ENCODE assay signal across 31 mouse cellular contexts in genomic region chr19:33273676-33274075, GRCm38 (mm10).
DNase-seq lines count a peak whose midpoint lies in the region; ATAC-seq lines count a peak whose summit lies in the region.
"Had no signal": no experiment of that assay in that cellular context is flagged by ENCODE, and none has a peak within 500 bp of the region (broad histone marks: within the 10 kb centered on the region; RNA-seq: fewer than 3 reads in every experiment).

No protein-coding gene starts in this region.

- H3K9me3 ChIP-seq in limb, embryonic 13.5 days: no peaks in the 10 kb centered on the region
- no peaks in the 10 kb centered on the region for H3K9me3 ChIP-seq in limb, embryonic 10.5 days (replicated peaks)
- no peaks in the 10 kb centered on the region for H3K9me3 ChIP-seq in kidney, embryonic 15.5 days (replicated peaks)
- H3K9me3 ChIP-seq in midbrain, embryonic 13.5 days: no peaks in the 10 kb centered on the region
- H3K9me3 ChIP-seq: embryonic facial prominence, embryonic 12.5 days; forebrain, embryonic 10.5 days; forebrain, embryonic 15.5 days; heart, embryonic 13.5 days; hindbrain, embryonic 15.5 days; limb, embryonic 15.5 days; liver, embryonic 13.5 days; midbrain, embryonic 15.5 days had no signal

- no peak overlapping the region for H3K27ac ChIP-seq in limb, embryonic 13.5 days
- no peak overlapping the region for H3K27ac ChIP-seq in limb, embryonic 10.5 days
- H3K27ac ChIP-seq in kidney, embryonic 15.5 days: peak overlapping the region; percentile 62
- H3K27ac ChIP-seq in midbrain, embryonic 13.5 days: no peak overlapping the region
- H3K27ac ChIP-seq: embryonic facial prominence, embryonic 12.5 days; forebrain, embryonic 10.5 days; forebrain, embryonic 15.5 days; gastrocnemius, adult 2 months; heart, embryonic 13.5 days; hindbrain, embryonic 15.5 days; limb, embryonic 15.5 days; liver, embryonic 13.5 days; midbrain, embryonic 15.5 days; stomach, postnatal 0 days had no signal

- WGBS in limb, embryonic 13.5 days: 57% methylated on average over 1 of the region's 1 CpGs
- 92% methylated on average over 1 of the region's 1 CpGs for whole genome bisulfite sequencing in limb, embryonic 10.5 days
- 74% methylated on average over 1 of the region's 1 CpGs for WGBS in kidney, embryonic 15.5 days
- 93% methylated on average over 1 of the region's 1 CpGs for WGBS in midbrain, embryonic 13.5 days

- H3K9ac ChIP-seq in limb, embryonic 13.5 days: no peak overlapping the region
- no peak overlapping the region for H3K9ac ChIP-seq in kidney, embryonic 15.5 days
- H3K9ac ChIP-seq in midbrain, embryonic 13.5 days (replicated peaks): no peak overlapping the region
- H3K9ac ChIP-seq: embryonic facial prominence, embryonic 12.5 days; forebrain, embryonic 15.5 days; heart, embryonic 13.5 days; hindbrain, embryonic 15.5 days; limb, embryonic 15.5 days; liver, embryonic 13.5 days; midbrain, embryonic 15.5 days had no signal

- H3K4me3 ChIP-seq in limb, embryonic 13.5 days: no peak overlapping the region
- no peak overlapping the region for H3K4me3 ChIP-seq in limb, embryonic 10.5 days
- no peak overlapping the region for H3K4me3 ChIP-seq in kidney, embryonic 15.5 days (replicated peaks)
- H3K4me3 ChIP-seq in midbrain, embryonic 13.5 days (replicated peaks): no peak overlapping the region
- H3K4me3 ChIP-seq: embryonic facial prominence, embryonic 12.5 days; forebrain, embryonic 10.5 days; forebrain, embryonic 15.5 days; gastrocnemius, adult 2 months; heart, embryonic 13.5 days; hindbrain, embryonic 15.5 days; limb, embryonic 15.5 days; liver, embryonic 13.5 days; midbrain, embryonic 15.5 days had no signal

- no peaks in the 10 kb centered on the region for H3K4me1 ChIP-seq in limb, embryonic 13.5 days
- H3K4me1 ChIP-seq in limb, embryonic 10.5 days: no peaks in the 10 kb centered on the region
- H3K4me1 ChIP-seq in kidney, embryonic 15.5 days: peaks cover 20% of the 10 kb centered on the region
- no peaks in the 10 kb centered on the region for H3K4me1 ChIP-seq in midbrain, embryonic 13.5 days (replicated peaks)
- H3K4me1 ChIP-seq: embryonic facial prominence, embryonic 12.5 days; forebrain, embryonic 10.5 days; forebrain, embryonic 15.5 days; heart, embryonic 13.5 days; hindbrain, embryonic 15.5 days; limb, embryonic 15.5 days; liver, embryonic 13.5 days; midbrain, embryonic 15.5 days had no signal

- H3K27me3 ChIP-seq in limb, embryonic 13.5 days: peaks cover 42% of the 10 kb centered on the region
- no peaks in the 10 kb centered on the region for H3K27me3 ChIP-seq in limb, embryonic 10.5 days (ENCODE audit: low read depth, poor library complexity, severe bottlenecking)
- no peaks in the 10 kb centered on the region for H3K27me3 ChIP-seq in kidney, embryonic 15.5 days
- H3K27me3 ChIP-seq in midbrain, embryonic 13.5 days: no peaks in the 10 kb centered on the region
- H3K27me3 ChIP-seq: CH12.LX; embryonic facial prominence, embryonic 12.5 days; forebrain, embryonic 15.5 days; heart, embryonic 13.5 days; hindbrain, embryonic 15.5 days; liver, embryonic 13.5 days; midbrain, embryonic 15.5 days had no signal

- no peak for DNase-seq in limb, embryonic 10.5 days (ENCODE audit: low spot score)
- peak; percentile 51 to 52 for DNase-seq in kidney, postnatal 25 days
- no peak for DNase-seq in yolk sac, embryonic 10.5 days (ENCODE audit: low spot score)
- no peak for DNase-seq in lung, postnatal 10 days
- DNase-seq in embryo, embryonic 11 days: no peak
- DNase-seq: cerebellum, adult 11 months; cerebellum, adult 9-10 months; cerebellum, postnatal 36 days; gastrocnemius, adult 2 months; gastrocnemius, postnatal 36 days; heart, adult 18-20 months; heart, postnatal 10 days; liver, embryonic 13.5 days; lung, adult 18-20 months; spleen, adult 18-20 months; thymus, adult 18-20 months; thymus, postnatal 25 days had no signal

- no peak overlapping the region for H3K4me2 ChIP-seq in limb, embryonic 13.5 days (replicated peaks)
- H3K4me2 ChIP-seq in kidney, embryonic 15.5 days: no peak overlapping the region
- no peak overlapping the region for H3K4me2 ChIP-seq in midbrain, embryonic 13.5 days (replicated peaks)
- H3K4me2 ChIP-seq: embryonic facial prominence, embryonic 12.5 days; forebrain, embryonic 15.5 days; heart, embryonic 13.5 days; hindbrain, embryonic 15.5 days; limb, embryonic 15.5 days; liver, embryonic 13.5 days; midbrain, embryonic 15.5 days had no signal

- 0 out of 2 replicates have a peak, but pooled peaks have one; percentile 59 for ATAC-seq in limb, embryonic 13.5 days (ENCODE audit: low FRiP score, low read depth)
- ATAC-seq in kidney, embryonic 15.5 days (replicated peaks; ENCODE audit: low FRiP score): peak; percentile 54; the same call in 1 of the 2 replicates
- ATAC-seq in midbrain, embryonic 13.5 days: no peak
- ATAC-seq: forebrain, embryonic 15.5 days; inflammation-experienced regulatory T-cells, adult 6 months; lung, postnatal 0 days; midbrain, embryonic 15.5 days had no signal

- H3K36me3 ChIP-seq in limb, embryonic 13.5 days: no peaks in the 10 kb centered on the region
- no peaks in the 10 kb centered on the region for H3K36me3 ChIP-seq in limb, embryonic 10.5 days
- no peaks in the 10 kb centered on the region for H3K36me3 ChIP-seq in kidney, embryonic 15.5 days
- H3K36me3 ChIP-seq in midbrain, embryonic 13.5 days: no peaks in the 10 kb centered on the region
- H3K36me3 ChIP-seq: embryonic facial prominence, embryonic 12.5 days; forebrain, embryonic 10.5 days; forebrain, embryonic 15.5 days; heart, embryonic 13.5 days; hindbrain, embryonic 15.5 days; limb, embryonic 15.5 days; liver, embryonic 13.5 days; midbrain, embryonic 15.5 days had no signal

Comparison
In these comparisons a context has a peak if more than half of its experiments do, and no peak if none do; other contexts are left out.
1. DNase-seq: peak in kidney, postnatal 25 days (2 of 2); none in limb, embryonic 10.5 days (single experiment), yolk sac, embryonic 10.5 days (single experiment), lung, postnatal 10 days (single experiment) and embryo, embryonic 11 days (single experiment).